Mouse (Mus musculus) stomach, embryonic 15.5 days (tissue): ENCODE data around the gene Clta. TPM values are rescaled to one million over a fixed set of nuclear protein-coding genes. Genes with fewer than 3 reads are reported as not detected.
A peak's percentile ranks its signal among the peaks of the same experiment; 100 is the strongest.

Experiments used
- ATAC-seq: fragments of 200-750 bp; cut with Nextera tagmentation; 2 replicates; pipeline ENCODE4 v1.8.0; 2017; ENCODE audit warnings: low read depth, moderate number of reproducible peaks, moderate TSS enrichment; ENCODE audit not compliant: insufficient read depth, low FRiP score
- H3K27ac ChIP-seq: fragments of 300-500 bp; sonication (generic); 2 replicates; pipeline ENCODE4 v1.5.1; 2015; ENCODE audit warnings: mild to moderate bottlenecking, inconsistent platforms
- H3K27me3 ChIP-seq: fragments of 300-500 bp; sonication (generic); replicated peaks from 2 replicates; pipeline ENCODE4 v1.6.1; 2015; ENCODE audit warnings: inconsistent platforms
- H3K36me3 ChIP-seq: fragments of 300-500 bp; sonication (generic); 2 replicates; pipeline ENCODE4 v1.6.1; 2015; ENCODE audit warnings: inconsistent platforms
- H3K4me1 ChIP-seq: fragments of 300-500 bp; sonication (generic); 2 replicates; pipeline ENCODE4 v1.6.1; 2015; ENCODE audit warnings: inconsistent platforms
- H3K4me2 ChIP-seq: fragments of 300-500 bp; sonication (generic); 2 replicates; pipeline ENCODE4 v1.6.1; 2015; ENCODE audit warnings: mild to moderate bottlenecking, inconsistent platforms
- H3K4me3 ChIP-seq: fragments of 300-500 bp; sonication (generic); replicated peaks from 2 replicates; pipeline ENCODE4 v1.5.1; 2015; ENCODE audit warnings: inconsistent platforms
- H3K9ac ChIP-seq: fragments of 300-500 bp; sonication (generic); 2 replicates; pipeline ENCODE4 v1.6.1; 2015; ENCODE audit warnings: inconsistent platforms
- H3K9me3 ChIP-seq: fragments of 300-500 bp; sonication (generic); 2 replicates; pipeline ENCODE4 v1.6.1; 2016; ENCODE audit warnings: inconsistent platforms
- WGBS: fragments of 180-500 bp; shearing (Covaris S2); methylation state at CpG from one replicate; pipeline ENCODE4 v1.1.7; 2015; 5-methylcytosine and 5-hydroxymethylcytosine counted together
- polyA plus RNA-seq: library from polyadenylated mRNA; unstranded; fragments of >200 nt; fragmentation: Nextera tagmentation; extraction: Ambion mirVana; gene quantifications from 2 replicates; pipeline ENCODE4 v1.2.1, GENCODE M21; 2015

Gene Clta
- polyA plus RNA-seq, 1 experiment from 2014 or later: 262 TPM

DNA sequence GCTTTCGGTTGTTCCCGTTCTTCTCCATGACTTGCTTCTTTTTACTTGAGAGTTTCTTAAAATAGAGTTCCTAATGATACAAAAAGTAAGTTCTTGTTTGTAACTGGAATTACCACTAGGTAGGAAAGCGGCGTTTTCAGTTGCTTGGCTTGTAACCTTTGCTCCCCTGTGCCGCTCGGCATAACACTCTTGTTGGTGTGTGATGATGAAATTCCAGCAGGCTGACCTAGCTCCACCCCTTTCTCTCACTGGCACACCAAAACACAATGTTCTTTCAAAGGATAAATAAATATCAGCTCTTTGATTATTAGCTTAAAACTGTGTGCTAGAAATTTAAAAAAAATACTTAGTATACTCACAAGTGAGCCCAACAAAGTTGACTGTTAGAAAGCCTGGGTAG lies 62.6 kb downstream of the Clta start:
- ATAC-seq: no peak
- Histone ChIP-seq H3K27me3 (no peaks in the 10 kb centered on the region), H3K4me1 (peaks cover 4% of the 10 kb centered on the region), H3K27ac (no peak overlapping the region), H3K9me3 (no peaks in the 10 kb centered on the region), H3K4me3 (no peak overlapping the region), H3K36me3 (no peaks in the 10 kb centered on the region), H3K9ac (no peak overlapping the region), H3K4me2 (no peak overlapping the region)
- 72% methylated on average over 6 of the region's 6 CpGs for WGBS

DNA sequence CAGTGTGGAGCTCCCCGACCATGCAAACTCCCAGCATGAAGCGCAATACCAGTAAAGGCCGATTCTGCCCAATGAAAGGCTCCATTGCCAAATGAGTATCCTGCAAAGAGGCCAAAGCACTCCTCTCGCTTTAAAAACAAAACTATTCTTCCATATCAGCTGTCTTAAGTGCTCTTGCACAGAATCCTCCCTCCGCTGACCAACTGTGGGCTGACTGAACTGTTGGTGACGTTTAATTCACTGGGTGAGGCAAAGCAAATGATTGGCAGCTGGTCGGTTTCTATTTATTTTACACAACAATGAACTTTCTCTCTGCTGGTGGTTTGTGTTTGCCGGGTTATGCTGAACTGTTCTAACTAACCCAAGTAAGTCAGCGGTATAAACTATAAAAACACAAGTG lies 64.5 kb downstream of the Clta start:
- no peak overlapping the region for H3K4me2 ChIP-seq
- whole genome bisulfite sequencing: 47% methylated on average over 9 of the region's 9 CpGs

DNA sequence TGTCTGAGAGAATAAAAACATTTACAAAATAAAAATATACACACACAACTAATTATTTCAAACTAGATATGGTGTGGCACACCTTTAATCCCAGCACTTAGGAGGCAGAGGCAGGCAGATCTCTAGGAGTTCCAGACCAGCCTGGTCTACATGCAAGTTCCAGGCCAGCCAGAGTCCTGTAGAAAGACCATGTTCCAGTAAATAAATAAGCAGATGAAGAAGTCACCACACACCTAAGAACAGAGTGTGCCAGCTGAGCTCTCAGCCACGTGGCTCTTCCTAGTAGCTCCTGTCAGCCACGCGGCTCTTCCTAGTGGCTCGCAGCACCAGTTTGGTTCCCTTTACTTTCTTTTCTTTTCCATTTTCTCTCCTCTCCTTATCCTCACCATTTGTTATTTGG lies 65.2 kb downstream of the Clta start:
- no peaks in the 10 kb centered on the region for H3K36me3 ChIP-seq
- no peaks in the 10 kb centered on the region for H3K9me3 ChIP-seq
- no peaks in the 10 kb centered on the region for H3K27me3 ChIP-seq
- WGBS: 90% methylated on average over 4 of the region's 4 CpGs
- H3K4me2 ChIP-seq: no peak overlapping the region
- H3K4me3 ChIP-seq: no peak overlapping the region
- no peak for ATAC-seq
- no peak overlapping the region for H3K9ac ChIP-seq
- peaks cover 9% of the 10 kb centered on the region for H3K4me1 ChIP-seq
- no peak overlapping the region for H3K27ac ChIP-seq

More for the DNA sequence above, 64.5 kb downstream of the Clta start:
- Histone ChIP-seq H3K27ac (no peak overlapping the region), H3K9ac (no peak overlapping the region), H3K27me3 (no peaks in the 10 kb centered on the region), H3K4me1 (peaks cover 9% of the 10 kb centered on the region), H3K36me3 (no peaks in the 10 kb centered on the region), H3K4me3 (no peak overlapping the region), H3K9me3 (no peaks in the 10 kb centered on the region)
- no peak for ATAC-seq

DNA sequence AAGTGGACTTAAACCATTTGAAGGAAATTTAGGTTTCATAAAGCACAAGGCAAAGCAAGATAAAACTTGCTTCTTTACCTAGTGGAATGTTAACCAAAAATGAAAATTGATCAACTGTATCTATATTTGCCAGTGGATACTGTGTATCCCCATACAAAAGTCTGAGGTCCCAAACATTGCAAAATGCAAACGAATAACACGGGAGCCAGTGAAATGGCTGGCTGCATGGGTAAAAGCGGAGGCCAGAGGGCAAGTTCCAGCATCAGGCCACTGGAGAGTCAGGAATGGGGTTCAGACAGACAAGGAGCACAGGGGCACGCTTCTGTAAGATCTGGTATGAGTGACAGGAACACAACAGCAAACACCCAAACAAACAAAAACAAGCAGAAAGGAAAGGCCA lies 66.4 kb downstream of the Clta start:
- H3K4me2 ChIP-seq: peak overlapping the region; percentile 78
- H3K27ac ChIP-seq: no peak overlapping the region; the same call in 1 of the 2 replicates
- no peaks in the 10 kb centered on the region for H3K27me3 ChIP-seq
- no peak overlapping the region; the same call in 1 of the 2 replicates for H3K9ac ChIP-seq
- peaks cover 9% of the 10 kb centered on the region for H3K4me1 ChIP-seq
- no peak for ATAC-seq
- no peaks in the 10 kb centered on the region for H3K36me3 ChIP-seq
- peak overlapping the region; percentile 72; the same call in 1 of the 2 replicates for H3K4me3 ChIP-seq
- 78% methylated on average over 4 of the region's 4 CpGs for WGBS
- no peaks in the 10 kb centered on the region for H3K9me3 ChIP-seq

DNA sequence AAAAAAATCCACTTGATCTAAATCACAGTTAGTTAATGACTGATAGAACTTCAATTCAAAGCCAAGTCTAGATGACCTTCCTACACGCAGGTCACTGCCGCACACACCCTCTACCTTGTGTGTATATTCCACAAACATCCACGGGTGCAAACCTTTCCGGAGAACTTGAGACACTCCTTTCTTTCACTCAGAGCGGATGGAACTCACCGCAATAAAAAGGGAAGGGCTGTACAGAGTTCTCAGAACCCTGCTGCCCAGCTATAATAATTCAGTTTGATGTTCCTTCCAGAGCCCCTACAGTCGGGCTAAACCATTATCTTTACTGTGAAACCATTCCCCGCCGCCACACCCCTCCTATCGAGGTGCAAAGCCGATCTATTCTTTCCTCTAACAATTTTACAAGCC lies 67.5 kb downstream of the Clta start:
- Histone ChIP-seq H3K4me3 (peak overlapping the region; percentile 72), H3K36me3 (no peaks in the 10 kb centered on the region), H3K4me1 (peaks cover 9% of the 10 kb centered on the region), H3K27me3 (no peaks in the 10 kb centered on the region), H3K4me2 (peak overlapping the region; percentile 78), H3K9me3 (no peaks in the 10 kb centered on the region), H3K9ac (peak overlapping the region; percentile 65; the same call in 1 of the 2 replicates), H3K27ac (peak overlapping the region; percentile 89)
- peak; percentile 9 for ATAC-seq
- 6% methylated on average over 11 of the region's 11 CpGs for WGBS

DNA sequence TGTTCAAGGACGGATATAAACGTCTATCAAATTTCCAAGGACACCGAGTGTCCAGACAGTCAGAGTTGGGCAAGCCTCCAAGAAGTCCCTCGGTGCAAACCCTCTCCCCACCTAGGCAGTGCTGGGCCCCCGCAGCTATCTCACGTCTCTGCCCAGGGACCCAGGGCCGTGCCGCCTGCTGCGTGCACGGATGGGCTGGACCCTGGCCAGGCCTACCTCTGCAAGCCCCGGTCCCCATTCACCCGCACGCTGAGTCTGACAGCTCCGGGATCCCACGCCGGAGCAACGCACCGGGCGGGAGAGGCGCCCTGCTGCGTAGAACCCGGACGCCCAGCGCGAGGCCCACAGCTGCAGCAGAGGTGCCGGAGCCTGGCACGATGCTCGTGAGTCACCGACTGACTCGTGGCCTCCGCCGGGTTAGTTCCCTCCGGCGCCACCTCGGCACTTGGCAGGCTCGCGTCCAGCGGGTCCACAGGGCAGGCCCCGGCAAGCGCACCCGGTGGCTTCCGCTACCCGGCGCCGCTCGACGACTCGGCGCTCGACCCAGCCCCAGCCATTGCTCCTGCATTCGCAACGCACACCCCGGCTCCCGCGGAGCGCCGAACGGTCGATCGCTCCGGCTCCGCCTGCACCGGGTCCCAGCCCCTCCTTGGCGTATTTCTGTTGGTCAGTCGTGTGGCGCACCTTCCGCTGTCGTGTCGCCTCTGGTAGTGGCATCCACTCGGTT lies 68.1 kb downstream of the Clta start:
- WGBS: under 1% methylated on average over 68 of the region's 70 CpGs
- H3K27ac ChIP-seq: peak overlapping the region; percentile 89
- H3K4me2 ChIP-seq: peak overlapping the region; percentile 78
- H3K9me3 ChIP-seq: no peaks in the 10 kb centered on the region
- peak overlapping the region; percentile 65 for H3K9ac ChIP-seq
- peak overlapping the region; percentile 72 for H3K4me3 ChIP-seq
- no peaks in the 10 kb centered on the region for H3K27me3 ChIP-seq
- H3K36me3 ChIP-seq: no peaks in the 10 kb centered on the region
- ATAC-seq: peak; percentile 95
- H3K4me1 ChIP-seq: peaks cover 9% of the 10 kb centered on the region

DNA sequence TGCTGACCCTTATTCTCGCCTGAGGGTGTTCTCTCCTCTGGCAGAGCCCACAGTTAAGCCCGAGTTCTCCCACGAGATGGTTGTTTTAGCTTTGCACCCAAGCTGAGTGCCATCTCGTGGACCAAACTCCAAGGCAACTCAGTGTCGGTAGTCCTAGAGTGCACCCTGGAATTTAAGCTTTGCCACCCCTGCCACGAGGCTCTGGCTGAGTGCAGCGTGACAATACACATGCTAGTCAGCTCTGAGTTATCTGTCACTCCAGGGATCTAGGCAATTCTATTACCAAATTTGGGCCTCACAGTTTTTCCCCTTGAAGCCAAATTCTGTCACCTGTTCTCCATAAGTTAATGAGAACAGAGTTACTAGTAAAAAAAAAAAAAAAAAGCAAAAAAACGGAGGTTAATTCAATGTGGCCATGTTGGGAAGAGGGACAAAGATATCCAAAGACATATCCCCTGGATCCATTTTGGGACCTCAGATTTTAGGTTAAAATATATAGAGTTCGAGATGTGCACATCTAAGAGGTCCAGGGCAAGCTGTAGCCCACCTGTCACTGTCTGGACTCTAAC lies 68.7 kb downstream of the Clta start:
- Histone ChIP-seq H3K27me3 (no peaks in the 10 kb centered on the region), H3K4me3 (peak overlapping the region; percentile 72)
- 9% methylated on average over 9 of the region's 9 CpGs for WGBS

DNA sequence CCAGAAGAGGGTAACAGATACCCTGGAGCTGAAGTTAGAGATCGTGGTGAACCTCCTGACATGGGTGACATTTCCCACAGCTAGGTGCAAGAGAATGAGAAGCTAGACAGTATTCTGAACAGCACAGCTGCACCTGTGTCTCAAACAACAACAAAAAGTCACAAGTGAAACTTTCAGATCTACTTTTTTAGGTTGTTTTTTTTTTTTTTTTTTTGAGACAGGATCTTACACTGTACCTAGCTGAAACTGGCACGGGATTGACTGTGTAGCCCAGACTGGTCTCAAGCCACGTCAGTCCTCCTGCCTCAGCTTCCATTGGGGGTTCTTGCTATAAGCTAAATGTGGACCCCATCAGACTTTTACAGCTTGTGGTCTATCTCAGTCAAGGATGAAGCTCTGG lies 69.5 kb downstream of the Clta start:
- H3K27ac ChIP-seq: no peak overlapping the region
- no peaks in the 10 kb centered on the region for H3K27me3 ChIP-seq
- H3K36me3 ChIP-seq: no peaks in the 10 kb centered on the region
- H3K4me2 ChIP-seq: no peak overlapping the region
- no peak for ATAC-seq
- H3K4me3 ChIP-seq: no peak overlapping the region
- H3K9me3 ChIP-seq: no peaks in the 10 kb centered on the region
- peaks cover 5% of the 10 kb centered on the region; the same call in 1 of the 2 replicates for H3K4me1 ChIP-seq
- no peak overlapping the region for H3K9ac ChIP-seq
- 70% methylated on average over 3 of the region's 3 CpGs for WGBS

More for the DNA sequence above, 68.7 kb downstream of the Clta start:
- ATAC-seq: peak; percentile 48; the same call in 1 of the 2 replicates
- Histone ChIP-seq H3K9ac (peak overlapping the region; percentile 60), H3K27ac (peak overlapping the region; percentile 89), H3K4me2 (peak overlapping the region; percentile 78), H3K4me1 (peaks cover 9% of the 10 kb centered on the region), H3K36me3 (no peaks in the 10 kb centered on the region), H3K9me3 (no peaks in the 10 kb centered on the region)

DNA sequence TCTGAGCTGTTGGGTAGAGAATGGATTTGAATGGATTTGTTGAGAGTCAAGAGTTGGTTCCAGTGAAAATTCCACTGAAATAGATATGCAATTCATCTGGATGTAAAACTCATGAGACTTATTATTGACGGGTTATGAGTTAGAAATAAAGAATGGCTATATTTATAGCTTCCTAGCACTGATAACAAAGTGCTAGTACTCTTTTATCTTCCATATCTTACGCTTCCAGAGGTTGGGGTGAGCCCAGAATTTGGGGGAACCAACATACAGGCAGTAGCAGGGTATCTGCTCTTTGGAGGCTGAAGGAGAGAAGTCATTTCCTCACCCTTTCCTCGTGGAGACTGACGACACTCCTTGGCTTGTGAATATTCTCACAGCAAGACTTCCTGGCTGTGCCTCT lies 70.2 kb downstream of the Clta start:
- WGBS: 61% methylated on average over 4 of the region's 4 CpGs
- peaks cover 5% of the 10 kb centered on the region; the same call in 1 of the 2 replicates for H3K4me1 ChIP-seq
- no peak overlapping the region for H3K27ac ChIP-seq
- no peaks in the 10 kb centered on the region for H3K27me3 ChIP-seq
- H3K4me2 ChIP-seq: no peak overlapping the region
- H3K9ac ChIP-seq: no peak overlapping the region
- no peaks in the 10 kb centered on the region for H3K9me3 ChIP-seq
- no peaks in the 10 kb centered on the region for H3K36me3 ChIP-seq
- ATAC-seq: no peak
- H3K4me3 ChIP-seq: no peak overlapping the region

DNA sequence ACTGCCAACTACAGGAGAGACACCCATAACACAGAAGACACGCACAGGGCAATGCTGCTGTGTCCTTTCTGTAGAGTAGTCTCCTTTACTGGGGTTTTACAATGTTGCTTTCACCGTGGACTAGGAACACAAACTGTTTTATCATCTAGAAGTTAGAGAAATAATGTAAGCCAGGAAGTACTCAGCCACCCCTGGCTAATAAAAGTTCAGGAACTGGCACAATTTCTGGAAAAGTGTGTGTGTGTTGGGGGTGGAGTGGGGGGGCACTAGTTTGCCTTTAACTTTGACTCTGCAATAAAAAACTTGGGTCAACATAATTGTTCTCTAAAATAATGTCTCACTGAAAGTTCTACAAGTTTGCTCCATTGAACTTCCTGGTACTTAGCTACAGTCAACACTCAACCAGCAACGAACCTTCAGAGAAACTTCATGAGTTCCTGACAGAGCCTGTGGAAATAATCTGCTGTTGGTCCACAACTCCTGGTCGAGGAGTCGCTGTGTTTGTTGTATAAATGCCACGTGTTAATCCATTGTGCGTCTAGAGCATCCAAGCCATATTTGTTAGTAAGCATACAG lies 74.2 kb downstream of the Clta start:
- Histone ChIP-seq H3K9ac (no peak overlapping the region), H3K27me3 (no peaks in the 10 kb centered on the region), H3K36me3 (no peaks in the 10 kb centered on the region), H3K4me1 (peaks cover 2% of the 10 kb centered on the region; the same call in 1 of the 2 replicates), H3K9me3 (no peaks in the 10 kb centered on the region), H3K27ac (no peak overlapping the region), H3K4me2 (no peak overlapping the region), H3K4me3 (no peak overlapping the region)
- no peak for ATAC-seq
- 76% methylated on average over 7 of the region's 7 CpGs for WGBS
